Mouse (Mus musculus): ENCODE data around the gene Mad1l1. TPM values are rescaled to one million over a fixed set of nuclear protein-coding genes. Genes with fewer than 3 reads are reported as not detected.

Gene Mad1l1
- total RNA-seq, 4 experiments from 2014 or later = 16.3 to 28.0 (median 21.1) TPM

DNA sequence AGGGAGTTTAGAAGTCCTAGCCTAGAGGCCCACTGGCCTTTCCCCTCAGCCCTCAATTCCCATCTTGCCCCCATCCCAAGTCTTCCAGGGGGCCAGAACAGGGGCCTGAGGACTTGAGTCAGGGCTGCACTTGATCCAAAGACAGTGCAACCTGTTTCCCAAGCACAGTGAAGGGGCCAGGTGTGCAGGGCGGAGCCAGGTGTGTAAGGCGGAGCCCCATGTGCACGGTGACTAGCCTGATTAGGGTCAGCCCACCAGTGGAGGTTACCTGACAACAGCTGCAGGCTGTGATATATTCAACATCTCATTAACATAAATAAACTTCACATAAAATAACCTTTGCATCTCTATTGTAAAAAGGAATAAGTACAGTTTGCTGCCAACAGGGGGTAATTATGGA is 280.3 kb downstream of the Mad1l1 start:
- DNase-seq = no peak

DNA sequence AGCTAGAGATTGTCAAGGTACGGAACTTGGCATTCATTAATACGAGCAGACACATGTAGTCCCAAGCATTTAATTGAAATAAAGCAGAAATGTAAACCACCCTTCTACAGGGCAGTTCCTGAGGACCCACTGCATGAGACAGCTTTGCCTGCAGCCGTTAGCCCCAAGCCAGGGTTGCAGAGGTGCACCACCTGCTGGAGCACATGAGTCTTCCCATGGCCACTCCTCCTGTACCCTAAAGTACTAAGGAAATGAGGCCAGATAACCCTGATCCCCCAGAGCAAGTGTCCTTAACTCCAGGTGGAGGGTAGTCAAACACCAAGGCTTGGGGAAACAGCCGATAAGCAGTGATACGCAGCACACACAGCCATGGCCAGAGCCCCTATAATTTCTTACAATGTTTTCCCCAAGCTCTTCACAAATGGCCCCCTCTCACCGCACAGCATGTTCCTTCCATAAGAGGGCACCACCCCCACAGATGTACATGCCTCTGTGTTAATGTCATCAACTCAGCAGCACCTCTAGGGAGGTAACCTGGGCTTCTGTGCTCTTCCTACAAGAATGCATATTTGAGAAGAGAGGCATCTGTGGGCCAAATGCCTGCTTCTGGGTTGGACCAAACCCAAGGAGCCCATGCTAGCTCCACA is 283.6 kb downstream of the Mad1l1 start:
- no peak for DNase-seq

- DNase-seq = no peak
Measured at GRCm38 (mm10) chr5:140035641-140036040, 285.7 kb downstream of the Mad1l1 start.

GRCm38 (mm10) chr5:140035025-140035330 is 286.4 kb downstream of the Mad1l1 start:
- DNase-seq = no peak

DNA sequence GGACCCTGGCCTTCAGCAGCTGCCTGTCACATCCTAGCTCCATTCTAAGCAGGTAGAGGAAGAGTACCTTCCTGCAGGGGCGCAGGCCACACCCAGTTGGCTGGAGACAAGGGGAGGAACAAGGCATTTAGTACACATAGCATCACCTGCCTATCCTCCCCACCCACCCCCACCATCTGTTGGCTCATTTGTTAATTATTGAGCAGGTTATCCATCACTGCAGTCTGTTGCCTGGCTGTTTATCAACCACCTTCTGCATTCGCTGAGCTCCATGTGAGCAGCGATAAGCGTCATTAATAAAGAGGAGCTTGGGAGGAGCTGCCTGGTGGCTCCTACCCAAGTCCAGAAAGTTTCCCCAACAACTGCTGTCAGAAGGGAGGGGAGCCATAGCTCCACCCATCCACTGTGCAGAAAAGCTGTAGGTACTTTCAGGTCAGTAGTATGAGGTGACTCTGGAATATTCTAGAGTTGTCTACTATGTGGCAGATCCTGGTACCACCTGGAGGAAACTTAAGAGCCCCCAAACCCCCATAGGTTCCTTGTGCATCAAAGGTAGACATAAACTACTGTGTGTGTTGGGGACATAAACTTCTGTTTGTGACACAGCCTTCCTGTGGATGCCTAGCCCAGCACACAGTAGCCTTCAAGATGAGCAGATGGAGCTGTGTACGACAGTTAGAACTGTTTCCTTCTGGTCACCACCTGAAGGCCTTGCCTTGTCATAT is 286.9 kb downstream of the Mad1l1 start:
- DNase-seq = no peak

DNA sequence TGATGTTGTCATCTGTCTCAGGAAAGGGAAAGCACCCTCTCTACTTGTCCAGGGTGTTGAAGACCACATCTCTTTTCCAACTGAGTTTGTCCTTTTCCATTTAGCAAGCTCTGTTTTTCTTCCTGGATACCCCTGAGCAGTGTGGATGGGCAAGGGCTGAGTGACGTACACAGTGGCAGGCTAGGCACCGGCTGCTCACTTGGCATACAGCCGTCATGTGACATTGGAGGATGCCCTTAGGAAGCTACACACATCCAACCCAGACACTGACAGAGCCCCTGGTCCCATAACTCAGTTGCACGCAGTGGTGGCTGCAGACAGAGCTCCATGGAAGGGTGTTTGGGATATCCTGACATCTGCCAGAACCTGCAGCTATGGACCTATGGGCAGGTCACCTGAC is 295.0 kb downstream of the Mad1l1 start:
- DNase-seq = no peak

DNA sequence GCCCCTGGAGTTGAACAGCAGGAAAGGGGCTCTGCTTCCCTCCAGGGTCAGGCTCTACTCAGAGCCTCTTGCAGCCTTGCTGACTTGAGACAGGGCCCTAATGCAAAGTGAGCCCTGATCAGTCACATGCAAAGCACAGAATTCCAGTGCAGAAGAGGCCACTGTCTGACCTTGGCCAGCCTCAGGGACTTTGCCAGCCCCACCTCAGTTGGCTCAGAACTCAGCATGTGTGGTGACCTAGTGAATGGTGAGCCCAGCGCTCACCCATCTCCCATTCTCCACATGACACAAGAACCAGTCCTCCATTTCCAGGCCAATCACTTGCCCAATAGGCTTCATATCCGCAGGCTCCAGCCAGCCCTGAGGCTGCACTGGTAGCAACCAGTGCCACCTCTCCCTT is 296.1 kb downstream of the Mad1l1 start:
- peak; percentile 79 for DNase-seq

DNA sequence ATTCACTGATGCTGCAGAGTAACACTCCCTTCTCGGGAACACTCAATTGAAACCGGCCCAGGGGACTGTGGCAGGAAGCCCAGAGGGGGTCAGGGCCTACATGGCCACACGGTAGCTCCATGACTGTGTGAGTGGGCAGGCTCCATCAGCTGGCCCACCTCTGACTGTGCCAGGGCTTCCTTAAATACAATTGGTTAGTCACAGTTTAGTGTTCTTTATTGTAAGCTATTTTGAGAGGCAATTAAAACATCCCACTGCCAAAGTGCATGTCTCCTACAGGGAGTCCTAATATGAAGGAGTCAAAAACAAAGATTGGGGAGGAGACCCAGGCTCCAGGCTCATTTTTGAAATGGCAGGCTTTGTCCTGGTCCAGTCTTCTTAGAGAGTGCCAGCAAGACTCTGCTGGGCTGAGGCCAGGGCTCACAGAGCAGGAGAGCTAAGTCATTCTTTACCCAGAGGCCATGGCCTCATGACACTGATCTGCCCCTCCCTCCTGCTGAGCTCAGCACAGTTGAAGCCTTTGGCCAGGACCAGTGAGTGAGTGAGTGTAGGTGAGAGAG is 297.3 kb downstream of the Mad1l1 start:
- peak; percentile 73 for DNase-seq

DNA sequence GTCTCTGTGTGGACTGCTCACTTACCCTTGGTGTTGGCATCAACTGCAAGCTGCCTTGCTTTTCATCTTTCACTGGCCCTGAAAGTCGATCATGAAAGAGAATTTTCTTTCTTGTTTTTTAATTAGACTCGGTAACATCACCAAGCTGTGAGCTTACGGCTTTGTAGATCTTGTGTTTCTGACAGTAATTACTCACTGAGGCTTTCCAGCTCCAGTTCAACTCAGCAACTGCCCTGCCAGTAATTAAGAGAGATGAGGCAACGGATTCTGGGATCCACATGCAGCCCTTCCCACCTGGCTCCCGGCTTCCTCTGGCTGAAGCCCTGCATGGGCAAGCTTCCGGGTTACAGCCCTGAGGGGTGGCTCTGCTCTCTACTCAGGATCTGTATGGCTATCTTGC is 298.5 kb downstream of the Mad1l1 start:
- DNase-seq = no peak

- no peak for DNase-seq
Measured at GRCm38 (mm10) chr5:140021755-140022154, 299.6 kb downstream of the Mad1l1 start.

GRCm38 (mm10) chr5:140019616-140020015 is 301.7 kb downstream of the Mad1l1 start:
- no peak for DNase-seq

GRCm38 (mm10) chr5:140018780-140019179 is 302.6 kb downstream of the Mad1l1 start:
- no peak for DNase-seq

DNA sequence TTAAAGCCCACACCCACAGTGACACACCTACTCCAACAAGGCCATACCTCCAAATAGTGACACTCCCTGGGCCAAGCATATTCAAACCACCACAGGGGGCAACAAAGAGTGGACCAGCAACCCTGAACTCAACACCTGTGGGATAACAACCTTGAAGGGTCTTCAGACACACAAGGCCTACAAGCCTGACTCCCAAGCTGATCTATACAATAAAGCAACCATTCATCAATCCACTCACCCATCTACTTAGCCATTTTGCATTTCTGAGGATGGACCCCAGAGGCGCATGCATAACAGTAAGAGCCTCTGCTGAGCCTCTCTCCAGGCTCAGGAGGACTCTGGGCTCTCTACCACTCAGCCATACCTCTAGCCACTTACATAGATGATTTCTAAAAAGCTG is 304.5 kb downstream of the Mad1l1 start:
- DNase-seq = no peak

GRCm38 (mm10) chr5:140013652-140014051 is 307.7 kb downstream of the Mad1l1 start:
- DNase-seq = no peak

- no peak for DNase-seq
Measured at GRCm38 (mm10) chr5:140012286-140012967, 308.9 kb downstream of the Mad1l1 start.

DNA sequence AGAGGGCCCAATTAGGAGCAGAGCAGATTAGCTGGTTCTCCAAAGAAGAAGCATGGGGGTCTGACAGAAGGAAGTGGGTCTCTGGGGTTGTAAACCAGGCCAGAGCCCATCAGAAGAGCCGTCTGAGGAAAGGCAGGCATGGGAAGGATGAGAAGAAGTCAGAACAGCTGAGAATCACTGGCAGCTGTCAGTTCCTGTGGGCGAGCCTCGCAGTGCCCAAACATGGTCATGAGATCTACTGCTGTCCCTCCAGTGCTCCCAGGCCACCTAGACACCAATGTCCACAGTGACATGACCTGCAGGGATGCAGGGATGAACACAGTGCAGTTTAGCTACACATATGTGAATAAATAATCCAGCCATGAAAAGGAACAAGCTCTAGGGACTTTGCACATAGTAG is 310.9 kb downstream of the Mad1l1 start:
- no peak for DNase-seq

GRCm38 (mm10) chr5:140009083-140009655 is 312.2 kb downstream of the Mad1l1 start:
- no peak for DNase-seq

DNA sequence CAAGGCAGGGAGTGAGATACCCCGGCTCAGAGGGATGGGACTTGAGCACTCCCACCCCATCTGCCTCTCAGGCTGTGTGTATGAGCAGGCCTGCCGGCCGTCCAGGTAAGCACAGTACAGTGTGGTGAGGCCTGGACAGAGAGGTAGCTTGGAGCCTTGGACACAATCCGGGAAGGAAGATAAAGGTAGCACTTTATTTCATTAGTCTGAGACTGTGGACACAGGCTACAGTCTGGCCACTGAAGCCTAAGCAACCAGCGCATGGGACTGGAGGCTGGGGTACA is 312.9 kb downstream of the Mad1l1 start:
- no peak for DNase-seq

DNA sequence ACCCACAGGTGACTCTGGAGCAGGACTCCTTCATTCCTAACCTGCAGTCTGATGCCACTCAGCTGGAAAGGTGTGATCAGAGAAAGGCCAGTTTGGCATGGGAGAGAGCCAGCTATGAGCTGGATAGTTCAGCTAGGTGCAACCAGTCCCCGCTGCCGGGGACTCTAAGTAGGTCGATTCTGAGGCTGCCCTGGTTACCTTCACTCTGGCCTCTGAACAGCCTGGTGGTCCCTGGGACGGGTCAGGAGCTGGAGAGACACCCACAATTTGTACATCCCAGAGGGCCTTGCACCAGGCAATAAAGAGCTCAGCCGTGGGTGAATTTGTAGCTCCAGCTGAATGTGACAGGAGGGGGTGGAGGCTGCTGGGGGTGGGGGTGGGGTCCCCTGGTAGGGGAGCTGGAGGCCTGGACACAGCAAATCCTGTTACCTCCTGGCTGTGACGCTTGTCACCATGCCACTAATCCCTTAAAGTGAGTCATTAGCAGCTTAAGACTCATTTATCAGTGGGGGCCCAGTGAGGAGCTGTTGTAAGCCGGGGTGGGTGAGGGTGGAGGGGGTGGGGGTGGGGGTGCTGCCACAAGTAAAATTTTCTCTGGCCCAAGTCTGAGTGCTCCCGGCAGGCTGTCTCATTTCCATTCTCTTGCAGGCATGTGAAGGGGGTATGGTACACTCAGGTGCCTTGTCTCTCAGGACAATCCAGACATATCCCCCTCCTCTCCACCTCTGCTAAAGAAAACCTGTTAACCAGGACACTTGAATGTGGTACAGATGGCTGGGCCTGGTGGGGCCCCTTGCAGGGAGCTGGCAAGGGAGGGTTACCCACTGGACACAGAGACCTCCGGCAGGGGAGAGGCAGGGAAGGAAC is 313.5 kb downstream of the Mad1l1 start:
- no peak for DNase-seq

GRCm38 (mm10) chr5:140006861-140007260 is 314.5 kb downstream of the Mad1l1 start:
- DNase-seq = no peak

GRCm38 (mm10) chr5:140002541-140002940 is 318.8 kb downstream of the Mad1l1 start:
- DNase-seq = no peak

- DNase-seq = no peak
Measured at GRCm38 (mm10) chr5:139998916-139999315, 322.4 kb downstream of the Mad1l1 start.

Measured in adrenal gland, adult 8-10 months (tissue).